Mouse (Mus musculus) small intestine, adult 2 months (tissue): ENCODE data around the gene Timp3.

ENCODE experiments used
- CTCF ChIP-seq: fragments of 200-500 bp; IDR thresholded peaks from 2 replicates; pipeline ENCODE4 v1.5.1; 2012; ENCODE audit warnings: low read depth, mild to moderate bottlenecking, control low read depth, inconsistent platforms, low read length, moderate library complexity, mixed read lengths; ENCODE audit not compliant: insufficient replicate concordance, insufficient read length; ENCODE audit errors: extremely low read depth
- POLR2A ChIP-seq: fragments of 200-500 bp; IDR thresholded peaks from 2 replicates; pipeline ENCODE4 v1.6.1; 2012; ENCODE audit warnings: low read depth, mild to moderate bottlenecking, control low read depth, inconsistent platforms, low read length, moderate library complexity

DNA sequence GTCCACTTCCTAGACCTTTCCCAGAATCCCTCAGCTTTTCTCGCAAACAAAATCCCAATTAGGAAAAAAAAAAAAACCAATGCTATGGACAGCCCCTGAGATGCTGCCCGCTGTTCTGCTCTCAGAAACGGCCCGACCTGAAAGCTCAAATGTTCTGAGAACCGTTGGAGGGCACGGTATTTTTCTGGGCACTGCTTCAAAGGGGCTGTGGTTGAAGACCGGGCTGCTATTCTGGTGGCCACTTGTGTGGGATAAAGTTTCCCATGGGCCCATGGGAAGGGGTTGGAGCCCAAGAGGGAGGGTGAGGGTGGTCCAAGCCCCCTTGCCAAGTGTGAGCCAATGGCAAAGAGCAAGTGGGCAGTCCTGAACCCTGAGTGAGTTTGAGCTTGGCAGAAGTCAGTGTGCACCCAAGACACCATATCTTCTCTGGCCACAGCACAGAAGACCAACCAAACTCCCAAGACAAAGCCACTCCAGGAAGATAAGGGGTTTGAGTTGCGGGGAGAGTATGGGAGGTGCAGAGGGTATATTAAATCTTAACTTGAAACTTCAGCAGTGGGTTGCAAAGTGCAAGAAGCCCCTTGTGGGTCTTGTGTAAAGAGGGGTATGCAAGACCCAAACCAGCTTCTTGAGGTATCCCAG lies 29.2 kb downstream of the Timp3 start:
- TF ChIP-seq CTCF: no peak
- TF ChIP-seq POLR2A: no peak
